Mouse (Mus musculus) lung, embryonic 14.5 days (tissue): ENCODE measurements around the gene Necab2. TPM values are rescaled to one million over a fixed set of nuclear protein-coding genes. Genes with fewer than 3 reads are reported as not detected.

ENCODE experiments used
- ATAC-seq: fragments of 200-750 bp; cut with Nextera tagmentation; 2 replicates; pipeline ENCODE4 v1.8.0; 2017; ENCODE audit warnings: mild to moderate bottlenecking, moderate TSS enrichment, moderate library complexity; ENCODE audit not compliant: insufficient read depth
- DNase-seq: peaks from one replicate; pipeline ENCODE4 v3.0.0-alpha.2; 2015
- H3K27ac ChIP-seq: fragments of 300-500 bp; sonication (generic); 2 replicates; pipeline ENCODE4 v1.5.1; 2014; ENCODE audit warnings: low read depth, mild to moderate bottlenecking, moderate library complexity
- H3K27me3 ChIP-seq: fragments of 300-500 bp; sonication (generic); 2 replicates; pipeline ENCODE4 v1.6.1; 2014; ENCODE audit warnings: low read length, control low read depth; ENCODE audit not compliant: insufficient read depth
- H3K36me3 ChIP-seq: fragments of 300-500 bp; sonication (generic); 2 replicates; pipeline ENCODE4 v1.6.1; 2014; ENCODE audit warnings: control low read depth; ENCODE audit not compliant: insufficient read depth
- H3K4me1 ChIP-seq: fragments of 300-500 bp; sonication (generic); 2 replicates; pipeline ENCODE4 v1.6.1; 2014; ENCODE audit warnings: antibody characterized with exemption, control low read depth; ENCODE audit not compliant: insufficient read depth
- H3K4me2 ChIP-seq: fragments of 300-500 bp; sonication (generic); 2 replicates; pipeline ENCODE4 v1.6.1; 2014; ENCODE audit warnings: mild to moderate bottlenecking
- H3K4me3 ChIP-seq: fragments of 300-500 bp; sonication (generic); 2 replicates; pipeline ENCODE4 v1.5.1; 2014; ENCODE audit warnings: low read depth, low read length
- H3K9ac ChIP-seq: fragments of 300-500 bp; sonication (generic); 2 replicates; pipeline ENCODE4 v1.6.1; 2014
- H3K9me3 ChIP-seq: fragments of 300-500 bp; sonication (generic); 2 replicates; pipeline ENCODE4 v1.6.1; 2016; ENCODE audit warnings: low read depth, low read length, control low read depth
- CTCF ChIP-seq: IDR thresholded peaks from 2 replicates; pipeline ENCODE4 v1.5.1; 2016; ENCODE audit warnings: antibody characterized with exemption, low read depth
- WGBS: fragments of 180-500 bp; shearing (Covaris S2); extraction: QIAGEN DNeasy Blood & Tissue Kit; methylation state at CpG from one replicate; pipeline ENCODE4 v1.1.7; 2014; 5-methylcytosine and 5-hydroxymethylcytosine counted together
- polyA plus RNA-seq: library from polyadenylated mRNA; unstranded; fragments of >200 nt; fragmentation: Nextera tagmentation; extraction: Ambion mirVana; gene quantifications from 2 replicates; pipeline ENCODE4 v1.2.1, GENCODE M21; 2014

The Necab2 gene
- polyA plus RNA-seq, 1 experiment from 2014 or later = 2.2 TPM

- H3K9me3 ChIP-seq = no peaks in the 10 kb centered on the region
- H3K27ac ChIP-seq = no peak overlapping the region
- ATAC-seq (no peak), DNase-seq (no peak)
- H3K4me2 ChIP-seq = no peak overlapping the region
- no peak overlapping the region for H3K4me3 ChIP-seq
- TF ChIP-seq CTCF = no peak
- 70% methylated on average over 6 of the region's 6 CpGs for WGBS
- no peaks in the 10 kb centered on the region for H3K36me3 ChIP-seq
- H3K9ac ChIP-seq = no peak overlapping the region
- H3K27me3 ChIP-seq = no peaks in the 10 kb centered on the region
- H3K4me1 ChIP-seq = peaks cover 5% of the 10 kb centered on the region
These were observed 11.9 kb upstream of the Necab2 start for GRCm38 (mm10) chr8:119434569-119434968.

- Histone ChIP-seq H3K27ac (no peak overlapping the region), H3K4me3 (no peak overlapping the region), H3K4me2 (no peak overlapping the region), H3K9me3 (no peaks in the 10 kb centered on the region), H3K27me3 (no peaks in the 10 kb centered on the region), H3K9ac (no peak overlapping the region), H3K4me1 (peaks cover 5% of the 10 kb centered on the region), H3K36me3 (no peaks in the 10 kb centered on the region)
- 81% methylated on average over 7 of the region's 7 CpGs for WGBS
- ATAC-seq (no peak), DNase-seq (no peak)
- TF ChIP-seq CTCF = no peak
These were observed 11.0 kb upstream of the Necab2 start for GRCm38 (mm10) chr8:119435527-119435926.

GRCm38 (mm10) chr8:119436331-119436730 lies 10.2 kb upstream of the Necab2 start:
- Histone ChIP-seq H3K36me3 (no peaks in the 10 kb centered on the region), H3K9ac (no peak overlapping the region), H3K4me2 (no peak overlapping the region), H3K27me3 (no peaks in the 10 kb centered on the region), H3K4me3 (no peak overlapping the region), H3K9me3 (no peaks in the 10 kb centered on the region), H3K4me1 (peaks cover 9% of the 10 kb centered on the region), H3K27ac (no peak overlapping the region)
- TF ChIP-seq CTCF = no peak
- 84% methylated on average over 10 of the region's 10 CpGs for WGBS
- ATAC-seq (no peak), DNase-seq (no peak)

GRCm38 (mm10) chr8:119436933-119437332 lies 9.6 kb upstream of the Necab2 start:
- peaks cover 9% of the 10 kb centered on the region for H3K4me1 ChIP-seq
- H3K4me2 ChIP-seq = peak overlapping the region; percentile 36; the same call in 1 of the 2 replicates
- peak overlapping the region; percentile 23; the same call in 1 of the 2 replicates for H3K9ac ChIP-seq
- TF ChIP-seq CTCF = no peak
- no peaks in the 10 kb centered on the region for H3K36me3 ChIP-seq
- WGBS = 12% methylated on average over 9 of the region's 9 CpGs
- no peak overlapping the region for H3K27ac ChIP-seq
- H3K9me3 ChIP-seq = no peaks in the 10 kb centered on the region
- no peaks in the 10 kb centered on the region for H3K27me3 ChIP-seq
- DNase-seq (peak; percentile 52), ATAC-seq (peak; percentile 9; the same call in 1 of the 2 replicates)
- no peak overlapping the region for H3K4me3 ChIP-seq

GRCm38 (mm10) chr8:119437506-119437905 lies 9.0 kb upstream of the Necab2 start:
- Histone ChIP-seq H3K4me2 (peak overlapping the region; percentile 36; the same call in 1 of the 2 replicates), H3K4me1 (peaks cover 9% of the 10 kb centered on the region), H3K9me3 (no peaks in the 10 kb centered on the region), H3K27me3 (no peaks in the 10 kb centered on the region), H3K27ac (no peak overlapping the region), H3K4me3 (no peak overlapping the region), H3K9ac (no peak overlapping the region), H3K36me3 (no peaks in the 10 kb centered on the region)
- TF ChIP-seq CTCF = no peak
- 64% methylated on average over 11 of the region's 11 CpGs for WGBS
- DNase-seq (no peak), ATAC-seq (no peak)

- Histone ChIP-seq H3K27me3 (no peaks in the 10 kb centered on the region), H3K4me1 (peaks cover 9% of the 10 kb centered on the region), H3K9ac (no peak overlapping the region), H3K36me3 (no peaks in the 10 kb centered on the region), H3K4me3 (no peak overlapping the region), H3K4me2 (no peak overlapping the region), H3K9me3 (no peaks in the 10 kb centered on the region), H3K27ac (0 out of 2 replicates have a peak overlapping the region, but pooled peaks have one; percentile 18)
- TF ChIP-seq CTCF = no peak
- DNase-seq (no peak), ATAC-seq (no peak)
- WGBS = 72% methylated on average over 6 of the region's 6 CpGs
These were observed 7.6 kb upstream of the Necab2 start for GRCm38 (mm10) chr8:119438876-119439275.

GRCm38 (mm10) chr8:119439424-119439823 lies 7.1 kb upstream of the Necab2 start:
- DNase-seq = no peak
- Histone ChIP-seq H3K27ac (no peak overlapping the region), H3K4me1 (peaks cover 9% of the 10 kb centered on the region), H3K4me2 (no peak overlapping the region), H3K9ac (no peak overlapping the region), H3K27me3 (no peaks in the 10 kb centered on the region), H3K4me3 (no peak overlapping the region), H3K9me3 (no peaks in the 10 kb centered on the region), H3K36me3 (no peaks in the 10 kb centered on the region)
- 91% methylated on average over 2 of the region's 2 CpGs for WGBS
- no peak for ATAC-seq
- no peak for TF ChIP-seq CTCF

- Histone ChIP-seq H3K36me3 (no peaks in the 10 kb centered on the region), H3K9ac (no peak overlapping the region), H3K4me2 (0 out of 2 replicates have a peak overlapping the region, but pooled peaks have one; percentile 33), H3K27me3 (no peaks in the 10 kb centered on the region), H3K4me3 (no peak overlapping the region), H3K27ac (peak overlapping the region; percentile 46; the same call in 1 of the 2 replicates), H3K4me1 (peaks cover 9% of the 10 kb centered on the region), H3K9me3 (no peaks in the 10 kb centered on the region)
- 63% methylated on average over 7 of the region's 7 CpGs for WGBS
- ATAC-seq (peak; percentile 32; the same call in 1 of the 2 replicates), DNase-seq (no peak)
- no peak for TF ChIP-seq CTCF
These were observed 6.6 kb upstream of the Necab2 start for GRCm38 (mm10) chr8:119439893-119440249.
